Mouse (Mus musculus): ENCODE results near the gene Hadh. TPM values are rescaled to one million over a fixed set of nuclear protein-coding genes. Genes with fewer than 3 reads are reported as not detected.

Hadh gene
- polyA plus RNA-seq, 1 experiment from 2014 or later = 89.3 TPM

DNA sequence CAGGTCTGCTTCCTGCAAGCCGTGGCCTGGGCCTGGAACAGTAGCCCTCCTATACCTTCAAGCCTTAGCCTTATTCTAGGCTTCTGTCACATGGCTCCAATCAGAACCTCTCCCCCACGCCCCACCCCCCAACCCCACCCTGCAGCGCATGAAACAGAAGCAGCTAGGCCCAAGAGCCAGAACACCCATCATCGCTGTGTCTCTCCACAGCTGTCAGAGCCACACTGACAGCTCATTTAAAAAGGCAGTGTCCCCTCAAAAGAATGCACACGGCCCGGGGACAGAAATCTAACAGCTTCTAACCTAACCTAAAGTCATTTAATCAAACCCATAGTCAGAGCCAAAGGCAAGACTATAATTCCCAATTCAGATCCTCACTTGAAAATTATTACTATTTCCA is 34.8 kb downstream of the Hadh start:
- no peak for DNase-seq (ENCODE audit: low spot score)

DNA sequence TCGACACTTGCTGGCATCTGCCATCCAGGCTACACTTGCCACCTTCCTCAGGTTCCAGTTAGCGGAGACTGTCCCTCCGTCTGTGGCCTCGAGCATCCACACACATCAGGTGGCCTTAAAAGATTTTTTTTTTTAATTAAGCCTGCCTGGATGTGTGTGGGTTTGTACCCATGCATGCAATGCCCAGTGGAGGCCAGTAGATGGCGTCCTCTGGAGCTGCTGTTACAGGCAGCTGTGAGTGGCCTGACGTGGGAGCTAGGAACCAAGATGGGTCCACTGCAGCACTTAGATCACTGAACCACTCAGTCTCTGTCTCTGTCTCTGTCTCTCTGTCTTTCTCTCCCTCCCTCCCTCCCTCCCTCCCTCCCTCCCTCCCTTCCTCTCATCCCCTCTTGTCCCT is 43.8 kb downstream of the Hadh start:
- peak; percentile 42 for DNase-seq (ENCODE audit: low spot score)

DNA sequence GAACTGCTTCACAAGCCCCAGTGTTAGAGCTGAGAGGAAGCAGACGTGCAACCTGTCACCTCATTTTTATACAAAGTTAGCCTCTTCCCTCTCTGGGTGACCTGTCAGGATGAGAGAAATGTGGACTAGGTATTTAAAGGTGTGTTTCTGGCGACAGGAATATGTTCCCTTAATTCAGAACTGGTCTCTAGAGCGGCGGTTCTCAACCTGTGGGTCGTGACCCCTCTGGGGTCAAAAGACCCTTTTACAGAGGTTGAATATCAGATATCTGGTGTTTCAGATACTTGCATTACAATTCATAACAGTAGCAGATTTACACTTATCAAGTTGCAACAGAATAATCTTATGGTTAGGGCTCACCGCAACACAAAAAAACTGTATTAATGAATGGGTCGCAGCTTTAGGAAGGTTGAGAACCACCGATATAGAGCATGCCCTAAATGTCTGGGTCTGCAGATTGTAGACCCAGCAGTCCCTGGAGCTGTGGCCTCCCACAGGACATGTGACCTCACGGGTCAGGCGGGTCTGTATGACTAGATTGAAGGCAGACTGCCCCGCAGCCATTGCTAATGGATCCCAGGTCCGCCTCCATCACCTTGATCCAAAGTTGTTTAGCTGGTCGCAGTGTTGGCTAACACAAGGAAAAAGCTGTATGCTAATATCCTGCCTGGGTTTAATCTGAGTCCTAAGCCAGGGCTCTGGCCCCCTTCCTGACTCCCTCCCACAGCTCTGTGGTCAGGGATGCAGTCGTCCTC is 53.1 kb downstream of the Hadh start:
- no peak for DNase-seq (ENCODE audit: low spot score)

DNA sequence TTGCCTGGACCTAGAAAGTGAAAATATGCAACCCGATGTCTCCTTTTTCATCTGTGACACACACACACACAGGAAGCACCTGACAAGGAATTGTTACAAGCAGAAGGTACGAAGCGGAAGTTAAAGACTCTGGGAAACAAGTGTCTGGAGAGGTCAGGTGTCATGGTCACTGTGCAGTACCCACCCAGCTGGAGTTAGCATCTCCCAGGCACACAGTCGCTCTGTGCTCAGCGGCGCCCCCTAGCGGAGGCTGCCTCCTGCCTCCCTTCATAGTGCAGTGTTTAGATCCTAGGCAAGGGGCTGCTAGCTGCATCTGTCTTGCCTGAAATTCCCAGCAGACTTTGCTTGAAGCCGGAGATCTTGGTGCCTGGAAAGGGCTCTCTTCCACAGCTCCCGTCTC is 57.1 kb downstream of the Hadh start:
- DNase-seq (ENCODE audit: low spot score) = peak; percentile 64

DNA sequence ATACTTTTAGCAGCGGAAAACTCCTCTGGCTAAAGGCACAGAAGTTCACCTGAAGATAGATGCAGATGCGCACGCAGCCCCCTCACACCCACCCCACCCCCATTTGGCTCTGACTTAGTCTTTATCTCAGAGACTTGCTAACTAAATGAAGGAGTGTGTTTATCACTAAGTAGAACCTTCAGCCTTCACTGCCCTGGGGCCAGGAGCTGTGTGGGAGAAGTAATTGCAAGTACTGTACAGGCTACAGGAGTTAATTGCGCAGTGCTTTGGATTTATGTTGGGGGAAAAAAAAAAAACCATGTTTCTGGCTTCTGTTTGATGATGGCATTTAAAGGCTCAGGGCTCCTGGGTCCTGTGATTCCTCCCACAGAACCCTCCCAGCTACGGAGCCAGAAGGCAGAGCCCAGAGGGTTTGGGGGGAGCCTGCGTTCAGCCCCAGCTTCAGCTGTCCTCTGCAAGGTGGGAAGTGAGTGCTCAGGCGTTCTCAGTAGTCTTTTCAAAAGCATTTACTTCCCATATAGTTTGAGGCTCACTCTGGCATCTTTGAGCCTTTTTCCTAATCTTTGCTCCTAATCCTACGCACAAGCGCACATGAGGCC is 57.7 kb downstream of the Hadh start:
- no peak for DNase-seq (ENCODE audit: low spot score)

DNA sequence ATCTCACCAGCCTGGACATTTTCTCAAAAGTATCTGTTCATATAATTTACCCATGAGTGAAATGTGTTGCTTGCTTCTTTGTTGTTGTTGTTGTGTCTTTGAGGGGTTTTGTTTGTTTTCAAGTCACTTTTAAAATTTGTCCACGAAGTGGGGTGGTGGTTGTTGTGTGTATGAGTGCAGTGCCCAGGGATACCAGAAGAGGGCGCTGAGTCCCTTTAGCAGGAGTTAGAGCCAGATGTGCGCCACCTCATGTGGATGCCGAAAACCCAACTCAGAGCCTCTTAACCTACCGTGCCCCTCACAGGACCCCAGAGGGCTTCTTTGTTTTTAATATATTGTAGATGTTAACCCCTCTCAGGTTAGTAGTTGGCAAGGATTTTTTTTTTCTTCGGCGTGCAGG is 59.7 kb downstream of the Hadh start:
- DNase-seq (ENCODE audit: low spot score) = peak; percentile 49

DNA sequence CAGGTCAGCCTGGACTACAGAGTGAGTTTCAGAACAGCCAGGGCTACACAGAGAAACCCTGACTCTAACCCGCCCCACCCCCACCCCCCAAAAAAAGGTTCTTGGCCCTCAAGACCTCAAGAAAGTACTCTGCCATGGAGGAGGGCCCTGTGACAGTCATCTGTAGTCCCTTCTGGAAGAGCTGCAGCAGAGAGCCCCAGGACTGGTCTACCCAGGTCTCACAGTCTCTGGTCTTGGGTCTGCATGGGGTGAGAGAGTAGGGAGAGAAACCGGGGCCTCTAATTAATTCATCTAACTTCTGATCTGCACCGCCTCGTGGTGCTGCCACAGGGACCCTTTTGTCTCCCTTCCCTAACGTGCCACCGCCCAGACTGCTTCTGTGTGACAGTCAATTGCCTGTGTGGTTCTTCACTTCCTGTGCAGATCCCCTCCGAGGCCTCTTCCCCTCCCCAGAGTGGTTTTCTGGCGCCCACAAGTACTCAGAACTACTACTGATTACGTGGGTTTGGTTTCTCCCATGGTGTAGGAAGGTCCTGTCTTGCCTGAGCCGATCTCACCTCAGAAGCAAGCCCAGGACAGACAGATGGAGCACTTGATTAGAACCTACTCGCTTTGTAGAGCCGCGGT is 63.5 kb downstream of the Hadh start:
- DNase-seq (ENCODE audit: low spot score) = peak; percentile 92

DNA sequence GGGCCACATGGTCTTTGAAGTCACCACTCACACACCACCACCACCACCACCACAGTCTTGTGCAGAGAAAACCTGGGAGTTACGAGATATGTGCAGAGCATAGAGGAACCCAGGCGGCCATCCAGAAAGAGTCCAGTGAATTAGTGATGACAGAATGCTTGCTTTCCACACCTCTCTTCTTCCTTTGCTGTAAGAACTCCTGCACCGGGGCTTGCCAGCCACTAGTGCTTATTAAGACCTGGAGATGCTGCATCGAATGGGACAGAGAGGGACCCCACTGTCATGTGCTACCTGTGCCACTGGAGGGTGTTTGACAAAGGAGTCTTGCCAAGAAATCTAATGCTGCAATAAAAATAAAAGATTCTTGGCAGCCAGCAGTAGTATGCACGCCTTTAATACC is 64.1 kb downstream of the Hadh start:
- DNase-seq (ENCODE audit: low spot score) = peak; percentile 62

DNA sequence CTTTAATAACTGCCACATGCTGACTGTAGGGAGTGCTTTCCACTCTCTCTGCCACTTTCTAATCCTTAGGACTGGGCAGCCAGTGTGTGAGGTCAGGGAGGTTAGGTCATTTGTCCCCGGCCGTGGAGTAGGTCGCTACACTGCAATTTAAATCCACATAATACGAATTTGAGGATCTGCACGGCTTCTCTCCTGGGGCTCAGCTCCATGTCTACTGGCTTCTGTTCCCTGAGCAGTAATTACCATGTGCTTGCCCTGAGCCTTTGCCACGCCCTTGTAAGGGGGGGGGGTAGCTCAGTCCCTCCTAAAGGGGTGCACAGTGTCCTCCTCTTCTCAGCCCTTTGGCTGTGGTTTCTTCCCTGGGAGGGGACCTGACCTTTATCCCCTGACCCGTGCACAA is 69.6 kb downstream of the Hadh start:
- no peak for DNase-seq (ENCODE audit: low spot score)

DNA sequence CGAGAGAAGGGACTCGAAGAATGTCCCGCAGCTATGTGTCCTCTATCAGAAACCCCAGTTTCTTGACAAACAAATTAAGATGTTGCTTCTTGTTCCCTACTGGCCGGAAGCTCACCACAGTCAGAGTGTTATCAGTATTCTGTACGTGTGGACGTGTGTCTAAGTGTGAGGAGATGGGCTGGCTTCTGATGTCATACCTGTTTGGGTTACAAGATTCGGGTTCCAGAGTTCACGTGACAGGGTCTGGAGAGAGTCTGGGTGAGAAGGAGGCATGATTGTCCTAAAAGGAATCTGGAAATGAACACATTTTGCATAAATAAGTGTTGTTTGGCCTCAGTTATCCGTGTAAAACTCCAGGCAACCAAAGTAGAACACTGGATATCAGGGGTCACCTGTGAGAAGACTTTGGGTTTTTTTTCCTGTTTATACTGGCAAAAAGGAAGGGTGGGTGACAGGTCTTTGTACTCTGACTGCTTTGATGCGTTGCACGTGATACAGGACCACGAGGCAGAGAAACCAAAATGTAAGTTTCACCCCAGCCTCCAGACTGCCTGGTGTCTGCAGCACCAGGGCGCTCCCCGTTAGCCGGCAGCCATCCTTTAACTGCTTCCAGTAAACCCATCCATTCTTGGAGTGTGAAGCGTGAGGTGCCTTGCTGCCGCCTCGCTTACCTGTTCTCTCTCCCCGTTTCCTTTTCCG is 72.2 kb downstream of the Hadh start:
- peak; percentile 21 for DNase-seq (ENCODE audit: low spot score)

DNA sequence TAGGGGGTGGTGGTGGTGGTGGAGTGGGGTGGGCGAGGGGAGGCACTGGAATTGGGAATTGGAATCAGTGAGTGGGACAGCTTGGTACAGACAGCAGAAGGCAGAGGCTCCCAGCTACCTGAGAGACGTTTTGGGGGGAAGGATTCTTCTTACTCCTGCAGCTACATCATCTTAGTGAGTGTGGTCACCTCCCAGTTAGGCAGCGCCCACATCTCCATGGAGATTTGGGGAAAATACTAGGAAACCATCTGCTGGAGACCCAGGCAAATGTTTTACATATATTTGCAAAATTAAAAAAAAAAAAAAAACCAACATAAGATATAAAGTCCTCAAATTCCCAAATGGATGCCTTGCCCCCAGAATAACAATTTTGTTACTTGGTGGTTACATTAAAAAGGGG is 72.9 kb downstream of the Hadh start:
- DNase-seq (ENCODE audit: low spot score) = no peak

DNA sequence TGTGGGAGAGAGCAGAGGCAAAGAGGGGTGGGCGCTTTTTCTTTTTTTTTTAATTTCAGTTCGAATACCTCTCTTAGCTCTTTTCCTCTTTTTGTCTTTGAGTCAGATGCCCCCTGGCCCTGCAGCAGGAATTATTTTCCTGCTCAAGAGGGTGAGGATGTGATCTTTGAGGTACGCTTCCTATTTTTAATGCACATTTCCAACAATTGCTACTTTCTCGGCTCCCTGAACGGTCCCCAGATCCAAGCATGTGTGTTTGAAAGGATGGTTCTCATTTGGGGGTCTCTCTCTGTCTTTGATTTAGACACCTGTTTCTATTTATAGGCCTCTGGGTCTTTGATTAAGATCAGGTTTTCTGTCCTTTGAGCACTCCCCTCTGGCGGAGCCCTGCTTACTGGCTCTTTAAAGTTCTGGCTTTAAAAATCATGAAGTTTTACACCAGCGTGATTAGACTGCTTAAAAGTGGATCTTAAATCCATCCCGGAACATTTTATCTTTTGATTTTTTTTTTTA is 75.3 kb downstream of the Hadh start:
- no peak for DNase-seq (ENCODE audit: low spot score)

DNA sequence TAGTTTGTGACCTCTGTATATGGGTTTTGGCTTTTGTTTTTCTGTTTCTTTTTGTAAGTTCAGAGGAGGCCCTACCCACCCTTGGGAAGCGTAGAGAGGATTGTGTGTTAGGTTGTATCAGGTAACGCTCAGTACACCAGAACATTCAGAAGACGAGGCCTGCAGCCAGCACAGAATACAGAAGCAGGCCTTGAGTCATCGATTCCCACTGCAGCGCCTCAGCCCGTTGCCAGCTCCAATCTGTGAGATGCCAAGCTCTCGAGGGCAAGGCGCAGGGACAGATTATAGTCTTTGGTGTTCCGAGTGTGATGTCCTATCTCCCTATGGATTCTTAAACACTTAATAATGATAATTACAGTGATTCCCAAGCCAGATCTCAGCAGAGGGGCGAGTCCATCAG is 75.9 kb downstream of the Hadh start:
- no peak for DNase-seq (ENCODE audit: low spot score)

DNA sequence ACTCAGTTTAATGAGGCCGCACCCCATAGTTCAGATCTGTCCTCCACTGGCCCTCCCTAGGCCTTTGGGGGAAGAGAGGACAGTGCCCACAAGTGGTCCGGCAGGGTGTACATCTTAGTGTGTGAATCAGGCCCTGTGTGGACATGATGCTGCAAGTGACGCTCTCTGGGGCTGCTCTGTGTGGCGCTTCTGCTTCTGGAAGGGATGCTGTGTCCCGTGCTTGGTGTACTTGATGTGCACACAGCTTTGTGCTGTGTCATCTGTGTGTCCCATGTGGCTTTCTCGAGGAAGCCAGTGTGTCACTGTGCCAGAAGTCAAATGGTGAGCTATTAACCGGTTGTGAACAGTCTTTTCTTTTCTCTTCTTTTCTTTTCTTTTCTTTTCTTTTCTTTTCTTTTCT is 80.4 kb downstream of the Hadh start:
- no peak for DNase-seq (ENCODE audit: low spot score)

DNA sequence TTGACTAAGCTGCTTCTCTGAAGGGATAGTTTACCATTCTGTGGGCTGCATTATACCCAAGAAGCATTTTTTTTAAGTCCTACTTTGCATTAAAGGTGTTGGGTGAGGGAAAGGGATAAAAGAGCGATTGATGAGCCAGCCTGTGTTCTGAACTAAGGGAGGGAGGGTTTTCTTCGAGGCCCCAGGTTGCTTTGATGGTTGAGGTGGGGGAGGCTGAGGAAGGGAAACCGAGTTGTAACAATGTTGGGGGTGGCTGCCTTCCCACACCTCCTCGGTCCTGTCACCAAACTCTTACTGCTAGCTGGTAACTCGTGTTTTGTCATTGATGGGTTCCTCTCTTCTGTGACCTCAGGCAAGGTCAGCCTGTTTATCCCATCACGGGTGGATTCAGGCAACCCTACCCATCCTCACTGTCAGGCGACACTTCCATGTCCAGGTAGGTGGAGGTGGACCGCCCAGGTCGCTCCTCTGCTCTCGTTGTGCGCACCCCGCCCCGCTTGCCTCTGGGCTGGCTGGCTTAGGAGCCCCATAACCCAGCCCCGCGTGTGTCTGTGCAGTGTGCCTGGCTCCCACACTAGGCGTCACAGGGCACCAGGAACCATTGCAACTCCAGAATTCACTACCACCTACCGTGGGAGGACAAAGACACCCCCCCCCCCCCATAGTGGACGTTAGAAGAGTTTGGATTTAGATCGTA is 81.1 kb downstream of the Hadh start:
- no peak for DNase-seq (ENCODE audit: low spot score)

DNA sequence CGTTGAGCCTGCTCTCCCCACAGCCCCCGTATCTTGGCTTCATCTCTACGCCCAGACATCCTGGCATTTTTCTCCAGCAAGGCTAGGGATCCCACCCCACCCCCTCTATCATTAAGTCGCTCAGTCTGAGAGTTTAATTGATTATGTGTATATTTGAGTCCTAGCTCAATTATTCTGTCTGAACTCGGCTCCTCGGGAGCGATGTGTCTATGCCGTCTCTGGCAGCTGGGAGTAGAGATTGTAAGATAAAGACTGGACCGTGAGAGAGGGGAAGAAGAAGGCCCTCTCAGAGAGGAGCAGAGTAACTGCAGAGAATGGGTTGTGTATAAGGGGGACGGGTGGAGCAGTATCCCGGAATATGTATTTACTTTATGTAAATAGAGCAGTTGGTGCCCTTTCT is 81.7 kb downstream of the Hadh start:
- no peak for DNase-seq (ENCODE audit: low spot score)

DNA sequence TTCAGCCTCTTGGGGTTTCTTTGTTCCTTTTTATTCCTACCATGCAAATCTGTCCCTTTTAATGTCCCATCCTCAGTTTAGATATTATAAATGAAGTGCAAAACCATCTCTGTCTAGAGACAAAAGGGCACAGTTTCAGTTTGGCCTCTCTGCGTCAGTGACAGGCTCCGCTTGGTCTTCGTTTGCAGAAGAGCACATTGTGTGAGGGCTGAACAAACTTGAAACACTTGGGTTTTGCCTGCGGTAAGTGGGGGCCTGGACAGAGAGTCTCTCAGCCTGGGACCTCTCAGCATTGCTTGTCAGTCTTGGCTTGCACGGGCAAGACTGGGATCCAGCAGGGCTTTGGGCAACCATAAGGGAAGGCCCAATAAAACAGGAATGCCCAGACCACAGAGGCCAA is 85.7 kb downstream of the Hadh start:
- DNase-seq (ENCODE audit: low spot score) = no peak
